Mouse (Mus musculus) retina, postnatal 7 days (tissue): ENCODE measurements around the gene Znrd1.
A peak's percentile ranks its signal among the peaks of the same experiment; 100 is the strongest.

Source experiments
- DNase-seq: peaks from one replicate; pipeline ENCODE4 v3.0.0-alpha.2; 2012; ENCODE audit warnings: low read depth, low spot score

Gene Znrd1

GRCm38 (mm10) chr17:36927496-36928120, 30.8 kb downstream of the Znrd1 start:
- DNase-seq: no peak

GRCm38 (mm10) chr17:36923491-36923890, 34.9 kb downstream of the Znrd1 start:
- no peak for DNase-seq

- DNase-seq: no peak
These were observed 35.6 kb downstream of the Znrd1 start for GRCm38 (mm10) chr17:36922715-36923114.

- no peak for DNase-seq
These were observed 38.1 kb downstream of the Znrd1 start for GRCm38 (mm10) chr17:36920239-36920638.

- peak; percentile 33 for DNase-seq
These were observed 43.3 kb downstream of the Znrd1 start for GRCm38 (mm10) chr17:36915076-36915475.

GRCm38 (mm10) chr17:36914108-36914507, 44.3 kb downstream of the Znrd1 start:
- DNase-seq: peak; percentile 54

GRCm38 (mm10) chr17:36912031-36912430, 46.3 kb downstream of the Znrd1 start:
- no peak for DNase-seq

GRCm38 (mm10) chr17:36909802-36910201, 48.6 kb downstream of the Znrd1 start:
- DNase-seq: no peak

GRCm38 (mm10) chr17:36908235-36908634, 50.1 kb downstream of the Znrd1 start:
- DNase-seq: no peak
